Mouse (Mus musculus) ES-Bruce4 (cell line): ENCODE data around the gene Gm6583.

Source experiments
- CTCF ChIP-seq: IDR thresholded peaks from one replicate; pipeline ENCODE4 v1.8.1; 2011; ENCODE audit warnings: low read depth, low read length
- POLR2A ChIP-seq: IDR thresholded peaks from one replicate; pipeline ENCODE4 v1.8.1; 2011; ENCODE audit warnings: low read length; ENCODE audit not compliant: insufficient read depth

- no peak for TF ChIP-seq CTCF
- TF ChIP-seq POLR2A: no peak
These were observed 26.2 kb upstream of the Gm6583 start for GRCm38 (mm10) chr5:112382042-112382441.
